Mouse (Mus musculus): Measurements from ENCODE around the gene 1700029H14Rik.

The 1700029H14Rik gene

GRCm38 (mm10) chr8:13506849-13507248 is 55.4 kb downstream of the 1700029H14Rik start:
- peak; percentile 88 for DNase-seq (ENCODE audit: low read depth, low spot score)

- DNase-seq (ENCODE audit: low read depth, low spot score) = no peak
Measured at GRCm38 (mm10) chr8:13504894-13505674, 57.2 kb downstream of the 1700029H14Rik start.

- no peak for DNase-seq (ENCODE audit: low read depth, low spot score)
Measured at GRCm38 (mm10) chr8:13503936-13504606, 58.2 kb downstream of the 1700029H14Rik start.

GRCm38 (mm10) chr8:13501221-13501620 is 61.0 kb downstream of the 1700029H14Rik start:
- DNase-seq (ENCODE audit: low read depth, low spot score) = no peak
